Mouse (Mus musculus) erythroid progenitor cell, adult 5-6 weeks (primary cell): ENCODE results near the gene Fam131b. TPM values are rescaled to one million over a fixed set of nuclear protein-coding genes. Genes with fewer than 3 reads are reported as not detected.

Experiments
- ATAC-seq: replicated peaks from 2 replicates; pipeline ENCODE4 v1.8.0; 2016; ENCODE audit warnings: moderate number of reproducible peaks, mild to moderate bottlenecking, moderate TSS enrichment, inconsistent platforms; ENCODE audit not compliant: poor library complexity, low FRiP score, severe bottlenecking
- total RNA-seq, 2 experiments: library from RNA; stranded (forward) in 1 of 2; stranded (reverse) in 1 of 2; fragments of 150-400 nt in 1 of 2; fragments of 186-747, 209-891 nt in 1 of 2; gene quantifications; 2 replicates each; pipeline versions ENCODE4 v1.2.3 to v1.2.4; 2015 to 2017; ENCODE audit warnings: low replicate concordance in 2 of 2

Gene Fam131b
- total RNA-seq (2015; ENCODE audit: low replicate concordance): not detected in 2 replicates
- total RNA-seq (2017; ENCODE audit: low replicate concordance): not detected in 2 replicates

DNA sequence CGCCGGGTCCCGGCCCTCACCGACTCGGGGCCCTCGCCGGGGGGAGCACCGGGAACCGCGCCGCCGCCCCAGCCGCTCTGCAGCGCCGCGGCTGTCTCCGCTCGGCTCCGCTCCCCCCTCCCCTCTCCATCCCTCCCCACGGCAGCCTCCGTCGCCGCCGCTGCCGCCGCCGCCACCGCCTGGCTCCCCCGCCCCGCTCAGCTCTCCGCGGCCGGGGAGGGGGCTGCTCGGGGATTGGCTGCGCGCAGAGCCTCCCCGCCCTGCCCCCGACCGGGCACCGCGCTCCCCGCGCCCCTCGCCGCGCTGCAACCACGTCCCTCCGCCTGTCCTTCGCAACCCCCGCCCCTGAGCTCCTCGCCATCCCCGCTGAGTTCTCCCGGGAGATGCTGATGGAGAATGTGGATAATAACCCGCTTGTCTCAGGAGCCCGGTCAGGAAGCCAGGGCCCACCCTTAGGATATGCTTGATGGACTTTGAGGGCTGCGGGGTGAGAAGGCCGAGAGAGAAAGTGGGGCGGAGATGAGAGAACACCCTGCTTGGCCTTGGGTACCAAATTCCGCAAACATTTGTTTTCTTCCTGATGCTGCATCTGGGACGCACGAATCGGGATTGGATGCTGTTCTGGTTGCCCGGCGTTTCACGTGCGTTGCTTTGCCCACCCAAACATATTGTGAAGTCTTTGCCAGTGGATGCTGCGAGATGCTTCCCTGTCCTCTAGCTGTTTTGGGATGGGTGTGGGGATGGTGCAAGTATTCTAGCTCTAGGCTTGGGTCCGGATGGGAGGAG lies at the start of gene Fam131b:
TSS of gene Fam131b (minus strand) at position 162 of the 786 bp plus-strand sequence.
- ATAC-seq: no peak

DNA sequence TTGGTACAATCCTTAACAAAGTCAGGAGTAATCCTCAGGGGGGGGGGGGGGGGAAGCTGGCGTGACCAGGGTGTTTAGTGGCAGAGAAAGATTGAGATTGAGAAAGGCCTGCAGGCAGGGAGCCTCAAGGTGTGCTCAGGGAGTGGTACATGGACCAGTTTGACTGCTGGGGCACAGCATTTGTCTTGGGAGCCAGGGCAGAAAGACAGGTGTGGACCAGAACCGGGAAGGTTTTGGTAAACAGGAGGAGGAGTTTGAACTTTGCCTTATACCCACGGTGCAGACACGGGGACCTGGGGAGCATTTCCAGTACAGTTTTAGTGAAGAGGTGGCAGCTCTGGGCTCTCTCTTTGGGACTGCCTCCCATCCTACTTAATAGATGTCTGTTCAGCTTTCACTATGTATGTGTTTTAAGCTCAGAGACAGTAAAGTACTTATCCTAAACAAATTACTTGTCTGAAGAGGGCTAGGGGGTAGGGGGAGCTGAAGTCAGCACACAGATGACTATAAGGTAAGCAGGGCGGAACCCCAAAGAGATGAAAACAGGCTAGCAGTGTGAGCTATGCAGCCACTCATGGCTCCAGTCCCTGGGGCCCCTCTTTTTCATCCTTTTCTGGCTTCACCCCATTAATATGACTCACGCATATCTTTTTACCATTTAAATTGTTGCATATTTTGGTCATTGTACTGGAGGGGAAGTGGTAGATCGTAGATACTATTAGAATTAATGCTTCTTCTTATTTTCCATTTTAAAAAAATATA lies 49.4 kb upstream of the Fam131b start:
- ATAC-seq: no peak

DNA sequence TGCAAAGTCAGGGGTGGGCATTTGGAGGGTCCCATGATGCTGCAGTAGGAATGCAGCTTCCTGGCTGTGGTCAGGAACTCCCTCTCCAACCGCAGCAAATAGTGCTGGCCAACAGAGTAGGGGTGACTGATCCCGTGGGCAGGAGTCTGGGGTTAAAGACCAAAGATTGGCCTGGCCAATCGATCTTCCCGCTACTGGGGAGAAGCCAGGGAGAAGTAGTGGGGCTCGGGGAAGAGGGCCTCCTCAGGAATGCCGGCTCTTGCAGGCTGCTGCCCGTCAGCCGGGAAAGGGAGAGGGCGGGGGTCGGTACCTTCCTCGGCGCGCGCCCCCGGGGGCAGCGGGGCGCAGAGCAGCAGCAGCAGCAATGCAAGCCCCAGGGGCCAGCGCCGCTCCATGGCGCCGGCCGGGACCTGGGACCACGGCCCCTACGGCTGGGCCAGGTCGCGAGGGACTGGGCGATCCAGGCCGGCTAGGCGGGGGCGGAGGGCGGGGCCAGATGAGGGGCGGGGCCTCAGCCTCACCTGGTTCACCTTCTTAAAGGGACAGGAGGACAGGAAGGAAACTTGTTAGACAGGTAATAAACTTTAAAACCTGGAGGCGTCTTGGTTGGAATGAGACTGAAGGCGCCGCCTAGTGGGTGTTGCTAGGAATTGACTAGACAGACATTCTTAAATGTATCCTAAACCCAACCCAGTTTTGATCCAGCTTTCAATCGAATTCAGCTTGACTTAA lies 48.5 kb upstream of the Fam131b start, which contains the start of gene Epha1:
TSS of gene Epha1 (minus strand) at position 453 of the 732 bp plus-strand sequence.
- ATAC-seq: no peak

DNA sequence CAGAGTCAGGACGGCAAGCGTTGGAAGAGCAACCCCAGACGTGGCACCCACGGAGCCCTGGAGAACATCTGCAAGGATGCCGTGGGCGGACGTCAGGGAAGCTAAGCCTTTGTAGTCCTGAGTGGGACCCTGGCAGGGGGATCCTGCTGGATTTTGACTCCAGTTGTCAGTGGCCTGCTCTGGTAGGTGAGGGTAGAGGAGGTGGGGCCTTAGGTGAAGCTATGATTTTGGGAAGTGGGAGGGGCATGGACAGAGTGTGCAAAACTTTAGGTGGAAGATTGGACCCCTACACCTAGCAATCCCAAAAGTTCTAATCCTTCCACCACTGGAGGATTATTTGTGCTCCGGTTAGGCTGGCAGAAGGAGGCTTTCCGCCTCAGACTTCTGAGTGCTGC lies 48.0 kb upstream of the Fam131b start:
- ATAC-seq: no peak

DNA sequence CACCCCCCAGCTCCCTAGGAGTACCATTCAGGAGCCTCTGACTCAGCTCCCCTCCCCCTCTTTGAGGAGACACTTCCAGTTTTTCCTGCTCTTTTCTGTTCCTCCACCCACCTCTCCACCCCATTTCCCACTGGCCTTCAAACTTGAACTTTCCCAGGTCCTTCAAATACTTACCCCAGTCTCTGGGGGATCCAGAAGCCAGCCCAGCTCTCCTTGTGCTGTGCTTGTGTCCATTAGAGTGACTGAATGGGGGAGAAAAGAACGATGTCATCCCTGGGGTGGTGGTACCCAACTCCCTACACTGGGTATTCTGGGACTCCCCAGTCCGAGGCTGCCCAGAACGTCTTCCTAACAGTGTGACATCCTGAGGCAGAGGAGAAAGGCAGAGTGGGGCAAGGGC lies 47.6 kb upstream of the Fam131b start:
- ATAC-seq: no peak

DNA sequence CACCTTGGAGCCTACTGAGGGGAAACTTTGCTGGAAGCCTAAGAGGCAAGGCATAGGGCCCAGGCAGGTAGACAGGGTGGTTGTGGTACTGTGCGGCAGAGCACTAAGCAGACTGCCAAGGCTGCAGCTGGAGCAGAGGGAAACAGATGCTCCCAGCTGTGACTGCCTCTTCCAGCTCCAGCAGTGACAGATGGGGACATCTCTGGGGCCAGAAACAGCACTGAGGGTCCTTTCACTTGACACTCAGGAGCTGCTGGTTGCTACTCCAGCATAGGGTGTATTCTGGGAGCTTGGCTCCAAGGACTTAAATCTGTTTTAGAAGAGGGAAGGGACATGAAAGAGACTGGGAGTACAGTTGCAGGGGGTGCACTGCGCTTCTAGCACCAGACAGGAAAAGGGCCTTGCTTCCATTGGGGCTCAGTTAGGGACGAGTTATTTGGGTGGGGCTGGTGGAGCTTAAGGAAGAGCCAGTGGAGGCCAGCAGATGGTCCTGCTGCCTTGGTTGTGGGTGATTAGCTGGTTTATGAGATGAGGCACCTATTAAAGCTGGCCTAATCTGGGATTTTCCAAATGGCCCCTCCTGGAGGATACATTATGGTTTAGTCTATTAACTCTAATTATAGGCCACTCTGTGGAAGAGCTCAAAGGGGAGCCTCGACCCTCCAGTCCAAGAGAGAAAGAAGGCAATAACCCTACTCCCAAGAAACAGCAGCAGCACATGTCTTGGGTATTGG lies 46.4 kb upstream of the Fam131b start:
- no peak for ATAC-seq

DNA sequence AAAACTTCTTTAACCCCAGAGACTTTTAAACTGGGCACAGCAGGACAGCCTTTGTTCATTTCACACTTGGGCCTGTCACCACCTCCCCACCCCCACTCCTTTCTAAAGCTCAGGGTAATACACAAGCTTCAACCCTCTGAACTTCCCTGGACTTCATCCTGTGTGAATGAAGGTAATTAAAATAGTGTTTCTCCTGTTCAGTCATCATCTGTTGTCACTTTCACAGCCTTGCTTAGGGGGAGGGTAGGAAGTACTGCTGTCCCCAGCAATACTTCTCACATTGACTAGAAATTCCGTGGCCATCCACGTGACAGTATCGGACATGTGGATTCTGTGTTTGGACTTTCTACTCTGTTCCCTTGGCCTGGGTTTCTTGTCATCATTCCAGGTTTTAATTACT lies 45.4 kb upstream of the Fam131b start:
- ATAC-seq: no peak

DNA sequence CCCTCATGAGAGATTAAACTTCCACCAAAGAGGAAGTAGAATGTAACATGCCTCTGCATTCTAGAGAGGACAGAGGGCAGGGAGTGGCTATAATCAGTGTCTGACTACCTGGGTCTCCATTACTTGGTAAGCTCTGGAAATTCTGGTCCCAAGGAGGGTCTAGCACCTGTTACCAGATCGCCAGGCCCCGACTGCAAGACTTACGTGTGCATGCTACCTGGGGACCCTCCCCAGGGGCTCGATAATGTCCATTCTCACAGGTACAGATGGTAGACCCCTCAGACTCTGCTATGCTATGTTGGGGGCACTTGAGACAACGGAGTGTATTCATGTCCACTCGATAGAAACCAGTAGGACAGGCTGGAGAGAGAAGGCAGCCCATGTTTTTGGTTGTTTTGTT lies 40.8 kb upstream of the Fam131b start:
- no peak for ATAC-seq

DNA sequence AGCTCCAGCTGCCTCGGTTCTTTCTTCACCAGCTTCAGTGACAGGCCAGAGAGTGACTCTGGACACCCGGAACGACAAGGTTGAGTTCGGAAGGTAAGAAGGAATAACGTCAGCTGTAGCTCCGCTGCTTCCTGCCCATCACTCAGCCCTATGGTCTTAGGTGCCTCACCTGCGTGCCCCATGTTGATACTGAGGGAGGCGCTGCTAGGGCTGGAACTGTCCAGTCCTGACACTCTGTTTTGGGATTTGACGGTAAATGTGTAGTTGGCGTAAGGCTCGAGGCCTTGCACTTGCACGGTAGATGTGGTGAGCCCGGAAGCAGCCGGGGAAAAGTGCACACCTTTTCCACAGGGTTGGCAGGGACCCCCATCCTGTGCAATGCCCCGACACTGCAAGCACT lies 40.2 kb upstream of the Fam131b start:
- no peak for ATAC-seq

DNA sequence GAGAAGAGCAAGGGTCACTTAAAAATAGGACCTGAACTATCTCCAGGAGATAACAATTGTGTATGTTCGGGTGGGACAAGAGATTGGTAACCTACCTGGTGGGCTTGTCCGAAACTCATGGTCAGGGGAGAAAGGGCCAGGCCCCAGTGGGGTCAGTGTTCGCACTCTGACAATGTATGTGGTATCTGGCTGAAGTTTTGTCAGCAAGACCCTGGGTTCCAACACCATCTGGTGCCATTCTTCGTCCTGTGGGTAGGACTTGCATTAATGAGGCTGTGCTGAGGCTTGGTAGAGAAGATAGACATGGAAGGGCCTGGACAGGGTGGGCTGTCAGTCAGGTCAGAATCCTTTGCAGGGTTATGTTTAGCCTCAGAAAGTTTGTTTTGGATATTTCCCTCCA lies 39.6 kb upstream of the Fam131b start:
- ATAC-seq: no peak

DNA sequence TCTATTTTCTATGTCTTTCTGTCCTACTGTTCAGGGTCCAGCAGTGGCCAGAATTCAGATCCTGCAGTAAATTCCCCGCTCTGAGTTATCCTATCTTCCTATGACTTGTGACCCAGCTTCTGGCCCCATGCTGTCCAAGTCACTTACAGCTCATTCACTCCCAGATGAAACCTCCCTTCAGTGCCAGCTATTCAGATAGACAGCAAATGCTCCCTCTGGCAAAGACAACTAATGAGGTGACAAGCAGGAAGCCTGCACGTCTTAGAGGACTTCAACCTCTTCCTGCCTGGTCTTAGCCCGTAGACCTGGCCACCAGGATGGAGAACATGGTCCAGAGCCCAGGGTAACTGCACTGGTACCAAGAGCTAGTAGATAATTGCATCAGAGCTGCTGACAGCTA lies 38.5 kb upstream of the Fam131b start:
- ATAC-seq: no peak

DNA sequence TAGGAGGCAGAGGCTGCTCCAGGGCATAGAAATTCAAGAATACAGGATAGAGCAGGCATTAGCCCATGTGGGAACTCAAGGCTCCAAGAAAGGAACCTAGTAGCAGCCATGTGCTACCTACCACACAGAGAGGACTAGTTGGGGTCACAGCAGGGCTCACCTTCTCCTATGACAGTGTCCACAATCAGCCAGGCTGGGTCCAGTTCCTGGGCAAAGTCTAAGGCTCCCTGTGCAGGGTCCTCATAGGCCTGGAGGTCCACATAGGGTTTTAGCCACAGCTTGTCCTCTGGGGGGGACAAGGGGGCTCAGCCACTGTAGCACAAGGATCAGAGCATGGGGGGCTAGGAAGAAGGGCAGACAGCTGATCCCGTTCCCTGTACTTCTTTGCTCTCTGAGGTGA lies 38.1 kb upstream of the Fam131b start:
- ATAC-seq: no peak

DNA sequence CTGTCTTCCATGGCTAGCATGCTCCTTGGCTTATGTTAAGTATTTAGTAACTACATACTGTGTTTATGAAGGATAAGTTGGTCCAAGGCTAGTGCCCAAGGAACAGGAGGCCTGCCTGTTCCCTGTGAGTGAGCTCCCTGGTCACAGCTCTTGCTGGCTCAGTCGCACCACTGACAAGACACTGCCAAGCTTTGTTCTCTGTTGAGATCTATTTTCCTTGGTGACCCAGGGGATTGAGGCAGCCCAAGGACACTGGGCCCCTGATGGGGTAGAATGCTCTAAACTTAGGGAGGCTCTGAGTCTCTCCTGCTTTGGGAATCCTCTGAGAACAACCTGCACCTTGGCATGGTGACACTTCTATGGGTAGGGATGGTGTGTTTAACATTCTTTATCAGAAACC lies 37.6 kb upstream of the Fam131b start:
- no peak for ATAC-seq

DNA sequence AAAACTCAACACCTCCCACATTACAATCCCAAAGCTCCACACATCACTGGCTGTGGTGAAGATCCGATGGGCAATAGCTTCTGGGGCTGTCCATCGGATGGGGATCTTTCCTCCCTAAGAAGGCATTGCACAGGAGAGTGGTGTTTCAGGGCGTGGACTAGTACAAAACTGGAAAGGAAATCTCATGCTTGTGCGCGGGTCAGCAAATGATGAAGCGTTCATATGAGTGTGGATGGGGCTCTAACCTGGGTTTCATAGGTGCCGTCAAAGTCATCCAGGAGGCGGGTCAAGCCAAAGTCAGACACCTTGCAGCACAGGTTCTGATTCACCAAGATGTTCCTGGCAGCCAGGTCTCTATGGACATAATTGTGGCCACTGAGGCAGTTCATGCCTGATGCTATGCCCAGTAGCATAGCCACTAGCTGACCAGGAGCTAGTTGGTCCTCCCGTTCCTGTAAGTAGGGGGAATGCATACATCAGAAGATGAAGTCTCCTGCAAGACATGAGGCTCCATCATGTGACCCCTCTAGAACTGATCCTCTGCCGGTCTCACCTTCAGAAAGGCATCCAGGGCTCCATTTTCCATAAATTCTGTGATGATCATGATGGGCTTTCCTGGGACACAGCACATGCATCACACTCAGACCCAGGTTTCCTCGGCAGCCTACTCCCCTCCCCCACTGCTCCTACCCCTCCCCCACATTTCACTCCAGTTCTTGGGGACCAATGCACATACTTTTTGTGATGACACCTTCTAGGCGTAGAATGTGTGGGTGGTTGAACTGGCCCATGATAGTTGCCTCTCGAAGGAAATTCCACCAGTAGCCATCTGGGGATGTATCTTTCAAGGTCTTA lies 36.8 kb upstream of the Fam131b start:
- no peak for ATAC-seq

DNA sequence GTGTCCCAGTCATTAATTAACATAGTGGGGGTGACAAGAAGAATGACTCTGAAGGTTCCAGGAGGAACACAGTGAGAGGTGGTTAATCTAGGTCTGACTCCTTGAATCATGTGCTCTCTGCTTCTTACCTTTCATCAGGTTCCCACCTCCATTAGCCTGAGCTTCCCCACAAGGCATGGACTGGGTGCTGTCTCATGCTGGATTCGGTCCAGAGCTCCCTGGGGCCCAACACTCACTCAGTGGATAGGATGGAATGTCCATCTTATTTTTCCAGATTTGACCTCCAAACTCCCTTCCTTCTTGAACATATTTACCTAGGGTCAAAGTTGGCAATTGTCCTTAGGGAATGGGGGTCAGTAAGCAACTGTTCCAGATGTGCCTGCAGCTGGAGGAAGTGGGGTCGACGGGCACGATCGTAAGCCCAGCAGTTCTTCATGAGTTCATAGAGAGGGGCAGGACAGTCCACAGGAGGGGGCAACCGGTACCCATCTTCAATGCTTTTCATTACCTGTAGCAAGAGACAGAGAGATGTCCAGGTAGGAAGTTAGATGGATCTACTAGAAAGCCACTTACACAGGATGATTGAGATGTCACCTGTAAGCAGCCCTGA lies 35.9 kb upstream of the Fam131b start:
- ATAC-seq: no peak

DNA sequence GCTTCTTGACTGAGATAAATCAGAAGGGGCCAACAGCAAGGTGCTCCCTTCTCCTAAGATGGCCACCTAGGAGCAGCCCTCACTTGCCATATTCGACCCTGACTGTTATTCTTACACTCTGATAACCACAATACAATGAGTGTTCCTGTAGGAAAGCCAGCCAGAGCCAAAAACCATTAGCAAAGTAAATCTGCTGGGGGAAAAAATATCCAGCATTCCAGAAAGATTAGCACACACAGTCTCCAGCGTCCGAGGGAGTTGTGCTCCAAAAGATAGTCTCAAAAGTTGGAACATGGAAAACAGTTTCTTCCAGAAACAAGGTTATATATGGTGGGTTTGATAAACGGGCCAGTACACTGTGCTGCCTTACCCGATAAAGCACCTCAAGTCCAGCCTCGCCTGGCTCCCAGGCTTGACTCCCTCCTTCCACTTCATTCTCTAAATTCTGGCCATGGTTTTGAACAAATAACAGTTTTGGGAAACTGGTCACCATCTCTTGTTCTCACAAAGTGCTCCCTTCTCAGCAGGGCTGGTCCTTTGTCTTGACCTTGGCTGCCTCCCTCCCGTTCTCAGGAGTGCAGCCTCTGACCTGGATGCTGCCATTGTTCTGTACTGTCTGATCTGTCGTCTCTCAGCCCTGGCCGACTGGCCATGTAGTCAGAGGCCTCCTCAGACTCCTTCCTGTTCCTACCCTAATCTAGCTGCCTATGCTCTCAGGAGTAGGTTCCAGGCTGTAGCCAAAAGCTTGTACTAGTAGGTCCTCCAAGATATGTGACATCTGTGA lies 35.1 kb upstream of the Fam131b start:
- no peak for ATAC-seq

DNA sequence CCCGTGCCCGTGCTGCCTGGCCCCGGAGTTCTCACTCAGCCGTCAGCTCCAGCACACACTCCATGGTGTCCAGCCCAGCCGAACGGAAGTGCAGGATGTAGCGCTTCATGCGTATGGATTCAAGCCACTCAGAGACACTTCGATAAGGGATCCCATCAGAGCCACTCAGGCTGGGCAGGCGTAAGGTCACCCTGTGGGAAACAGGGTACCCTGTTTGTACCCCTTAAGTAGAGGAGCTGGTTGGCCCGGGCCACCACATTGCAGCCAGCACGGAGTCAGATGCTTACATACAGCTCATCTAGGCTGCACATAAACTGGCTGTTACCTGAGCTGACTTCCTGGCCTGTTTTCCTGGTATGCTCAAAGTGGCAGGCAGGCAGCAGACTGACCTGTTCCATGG lies 34.5 kb upstream of the Fam131b start:
- no peak for ATAC-seq

DNA sequence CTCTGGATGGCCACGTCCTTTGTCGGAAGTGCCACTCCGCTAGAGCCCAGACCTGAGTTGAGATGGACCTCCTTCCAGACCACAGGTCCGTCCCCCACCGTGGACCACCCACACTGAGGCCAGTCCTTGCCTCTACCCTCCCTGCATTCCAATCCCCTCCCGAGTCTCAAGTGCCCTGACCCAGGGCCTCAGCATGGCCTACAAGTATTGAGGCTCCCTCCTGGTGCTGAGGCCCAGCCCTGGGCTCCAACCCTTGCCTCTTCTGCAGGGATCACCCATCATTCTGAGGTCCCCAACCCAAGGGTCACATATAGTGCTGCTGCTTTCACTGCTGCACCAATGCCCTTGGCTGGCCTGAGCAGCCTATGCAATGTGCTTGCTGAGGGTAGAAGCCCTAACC lies 33.5 kb upstream of the Fam131b start:
- no peak for ATAC-seq
